ENCODE assay signal across 17 mouse cellular contexts in genomic region chr19:56701404-56702033, GRCm38 (mm10). TPM values are rescaled to one million over a fixed set of nuclear protein-coding genes. Genes with fewer than 3 reads are reported as not detected.
A peak's percentile ranks its signal among the peaks of the same experiment; 100 is the strongest.
DNase-seq lines count a peak whose midpoint lies in the region; ATAC-seq and TF ChIP-seq lines count a peak whose summit lies in the region.
"Had no signal": no experiment of that assay in that cellular context is flagged by ENCODE, and none has a peak within 500 bp of the region (broad histone marks: within the 10 kb centered on the region; RNA-seq: fewer than 3 reads in every experiment).

No protein-coding gene starts in this region.

- no peak for TF ChIP-seq CTCF in heart, postnatal 0 days (IDR thresholded peaks at IDR 0.05; ENCODE audit: low read depth)
- TF ChIP-seq CTCF in brain, embryonic 14.5 days (IDR thresholded peaks at IDR 0.05; ENCODE audit: borderline replicate concordance, extremely low read depth, insufficient read depth, insufficient read length) = no peak

- H3K27ac ChIP-seq in heart, postnatal 0 days (ENCODE audit: low read depth) = peak overlapping the region; percentile 56
- H3K27ac ChIP-seq: embryonic facial prominence, embryonic 12.5 days; kidney, postnatal 0 days; limb, embryonic 15.5 days; midbrain, embryonic 12.5 days had no signal

- DNase-seq in adrenal gland, postnatal 14 days = peak; percentile 67
- no peak for DNase-seq in adrenal gland, adult 8-10 months
- DNase-seq in heart, postnatal 0 days (ENCODE audit: low spot score) = no peak
- no peak for DNase-seq in heart, postnatal 25 days (ENCODE audit: low spot score)
- peak; percentile 92 for DNase-seq in 3T3-L1 (ENCODE audit: low read depth, low spot score)
- DNase-seq in brain, embryonic 14.5 days (ENCODE audit: low read depth) = peak; percentile 24
- DNase-seq in urinary bladder, postnatal 36 days (ENCODE audit: low spot score in 2 of 2) = no peak
- DNase-seq: right cerebral cortex, postnatal 25 days; thymus, postnatal 36 days had no signal

- intact Hi-C loops in heart, postnatal 25 days (cut with DNase I) = no loop called here

- no peak for TF ChIP-seq EP300 in heart, postnatal 0 days (IDR thresholded peaks at IDR 0.05; ENCODE audit: low read depth)

- no peaks in the 10 kb centered on the region for H3K36me3 ChIP-seq in heart, postnatal 0 days (replicated peaks; ENCODE audit: control insufficient read depth, insufficient read depth, low read length)
- H3K36me3 ChIP-seq: embryonic facial prominence, embryonic 12.5 days; limb, embryonic 15.5 days; midbrain, embryonic 12.5 days had no signal

- H3K4me2 ChIP-seq in heart, postnatal 0 days (ENCODE audit: low read depth, low read length) = peak overlapping the region; percentile 11
- H3K4me2 ChIP-seq: embryonic facial prominence, embryonic 12.5 days; limb, embryonic 15.5 days; midbrain, embryonic 12.5 days had no signal

- WGBS in heart, postnatal 0 days = 46% methylated on average over 8 of the region's 8 CpGs

- peaks cover 34% of the 10 kb centered on the region for H3K4me1 ChIP-seq in heart, postnatal 0 days (ENCODE audit: control insufficient read depth, insufficient read depth)

- no peak overlapping the region for H3K4me3 ChIP-seq in heart, postnatal 0 days (ENCODE audit: low read depth, low read length)
- H3K4me3 ChIP-seq: embryonic facial prominence, embryonic 12.5 days; limb, embryonic 15.5 days; midbrain, embryonic 12.5 days had no signal

- H3K9me3 ChIP-seq in heart, postnatal 0 days (replicated peaks; ENCODE audit: control insufficient read depth, low read length) = no peaks in the 10 kb centered on the region
- H3K9me3 ChIP-seq: embryonic facial prominence, embryonic 12.5 days; limb, embryonic 15.5 days; midbrain, embryonic 12.5 days had no signal

- TF ChIP-seq POLR2A in brain, embryonic 14.5 days (IDR thresholded peaks at IDR 0.05; ENCODE audit: borderline replicate concordance, extremely low read depth, insufficient read depth, insufficient read length, poor library complexity, severe bottlenecking) = no peak

- no peak overlapping the region for H3K9ac ChIP-seq in heart, postnatal 0 days (replicated peaks; ENCODE audit: low read depth, low read length)
- H3K9ac ChIP-seq: embryonic facial prominence, embryonic 12.5 days; limb, embryonic 15.5 days; midbrain, embryonic 12.5 days had no signal

- no peak for ATAC-seq in heart, postnatal 0 days (ENCODE audit: insufficient read depth, low read depth)
- ATAC-seq in megakaryocyte-erythroid progenitor cell, adult 5-6 weeks (replicated peaks; ENCODE audit: low FRiP score, low TSS enrichment, poor library complexity, severe bottlenecking) = no peak
- ATAC-seq: intestine, embryonic 16.5 days had no signal

- H3K27me3 ChIP-seq in heart, postnatal 0 days (ENCODE audit: control insufficient read depth, insufficient read depth, low read length) = no peaks in the 10 kb centered on the region
- H3K27me3 ChIP-seq: embryonic facial prominence, embryonic 12.5 days; limb, embryonic 15.5 days; midbrain, embryonic 12.5 days had no signal

RNA-seq across cellular contexts. Expression of gene Adrb1, which starts 20.5 kb away (rescaled TPM):
- total RNA-seq in adrenal gland, postnatal 14 days (2021) = 3.8 and 6.4 TPM in 2 replicates
- 1 to 10 TPM; 1.5 to 3.1 (median 2.4) TPM for total RNA-seq in adrenal gland, adult 8-10 months (2022)
- 30.2 and 31.3 TPM in 2 replicates for total RNA-seq in heart, postnatal 0 days (2014; rRNA removed; ENCODE audit: low replicate concordance)
- 10.9 and 11.7 TPM in 2 replicates for polyA plus RNA-seq in heart, postnatal 0 days (2015; fragmentation: Nextera tagmentation; extraction: Ambion mirVana)
- total RNA-seq in heart, postnatal 25 days (2021) = 10 to 100 TPM; 24.3 to 30.9 TPM
- polyA plus RNA-seq in brain, embryonic 14.5 days (2012; rRNA removed) = 2.0 and 3.0 TPM in 2 replicates
- not detected in 2 replicates for total RNA-seq in megakaryocyte-erythroid progenitor cell, adult 5-6 weeks (2014; fragmentation: Nextera tagmentation)
- not detected in 2 replicates for total RNA-seq in megakaryocyte-erythroid progenitor cell, adult 5-6 weeks (2017)
- total RNA-seq: common myeloid progenitor, adult 5-6 weeks; hematopoietic stem cell, adult 5-6 weeks had no signal

Comparison
In these comparisons a context has a peak if more than half of its experiments do, and no peak if none do; other contexts are left out.
1. DNase-seq: peak in adrenal gland, postnatal 14 days (single experiment), 3T3-L1 (single experiment) and brain, embryonic 14.5 days (single experiment); none in adrenal gland, adult 8-10 months (single experiment), heart, postnatal 0 days (single experiment), heart, postnatal 25 days (single experiment) and urinary bladder, postnatal 36 days (0 of 2).